Mouse (Mus musculus): Measurements from ENCODE around the gene Gcc2. TPM values are rescaled to one million over a fixed set of nuclear protein-coding genes. Genes with fewer than 3 reads are reported as not detected.

The Gcc2 gene
- 46.5 and 51.9 TPM in 2 replicates for polyA plus RNA-seq (2014; fragmentation: Nextera tagmentation; extraction: Ambion mirVana)

GRCm38 (mm10) chr10:58255213-58255892, at the start of gene Gcc2:
TSS of gene Gcc2 (plus strand) at chr10:58255497.
- H3K4me2 ChIP-seq, result peak within 1 kb of the TSS; percentile 63
- peak within 1 kb of the TSS; percentile 84 for H3K9ac ChIP-seq (ENCODE audit: low read length)
- ATAC-seq (ENCODE audit: low FRiP score) (peak; percentile 98), DNase-seq (ENCODE audit: low spot score, missing footprints) (peak; percentile 98)
- peak within 1 kb of the TSS; percentile 80 for H3K4me3 ChIP-seq (ENCODE audit: low read depth, low read length)
- no peaks in the 10 kb centered on the region for H3K27me3 ChIP-seq (ENCODE audit: control insufficient read depth, insufficient read depth, low read length)
- peak within 1 kb of the TSS; percentile 61 for H3K27ac ChIP-seq (ENCODE audit: low read depth, low read length)
- H3K4me1 ChIP-seq (ENCODE audit: control insufficient read depth, insufficient read depth, low read length), result peaks cover 9% of the 10 kb centered on the region; the same call in 1 of the 2 replicates
- H3K36me3 ChIP-seq (ENCODE audit: control insufficient read depth, insufficient read depth, low read length), result peaks cover 2% of the 10 kb centered on the region; the same call in 1 of the 2 replicates
- no peaks in the 10 kb centered on the region for H3K9me3 ChIP-seq (ENCODE audit: control insufficient read depth, low read length)
- WGBS, result under 1% methylated on average over 53 of the region's 58 CpGs

- H3K4me2 ChIP-seq, result no peak overlapping the region
- H3K36me3 ChIP-seq (ENCODE audit: control insufficient read depth, insufficient read depth, low read length), result no peaks in the 10 kb centered on the region
- DNase-seq (ENCODE audit: low spot score, missing footprints) (no peak), ATAC-seq (ENCODE audit: low FRiP score) (no peak)
- H3K4me3 ChIP-seq (ENCODE audit: low read depth, low read length), result no peak overlapping the region
- WGBS, result 48% methylated on average over 1 of the region's 1 CpGs
- no peak overlapping the region for H3K9ac ChIP-seq (ENCODE audit: low read length)
- H3K27me3 ChIP-seq (ENCODE audit: control insufficient read depth, insufficient read depth, low read length), result no peaks in the 10 kb centered on the region
- H3K4me1 ChIP-seq (ENCODE audit: control insufficient read depth, insufficient read depth, low read length), result no peaks in the 10 kb centered on the region
- no peak overlapping the region for H3K27ac ChIP-seq (ENCODE audit: low read depth, low read length)
- H3K9me3 ChIP-seq (ENCODE audit: control insufficient read depth, low read length), result peaks cover 4% of the 10 kb centered on the region; the same call in 1 of the 2 replicates
Measured at GRCm38 (mm10) chr10:58205986-58206385, 49.3 kb upstream of the Gcc2 start.

- ATAC-seq (ENCODE audit: low FRiP score), result no peak
- WGBS, result 85% methylated on average over 4 of the region's 4 CpGs
- DNase-seq (ENCODE audit: low spot score, missing footprints), result peak; percentile 54
Measured at GRCm38 (mm10) chr10:58206639-58207404, 48.5 kb upstream of the Gcc2 start.

GRCm38 (mm10) chr10:58209710-58210467, 45.4 kb upstream of the Gcc2 start:
- Histone ChIP-seq H3K27me3 (ENCODE audit: control insufficient read depth, insufficient read depth, low read length) (no peaks in the 10 kb centered on the region), H3K4me3 (ENCODE audit: low read depth, low read length) (no peak overlapping the region), H3K36me3 (ENCODE audit: control insufficient read depth, insufficient read depth, low read length) (no peaks in the 10 kb centered on the region), H3K27ac (ENCODE audit: low read depth, low read length) (no peak overlapping the region), H3K4me2 (no peak overlapping the region), H3K9ac (ENCODE audit: low read length) (no peak overlapping the region), H3K9me3 (ENCODE audit: control insufficient read depth, low read length) (peaks cover 4% of the 10 kb centered on the region; the same call in 1 of the 2 replicates), H3K4me1 (ENCODE audit: control insufficient read depth, insufficient read depth, low read length) (no peaks in the 10 kb centered on the region)
- 75% methylated on average over 2 of the region's 2 CpGs for whole genome bisulfite sequencing
- no peak for DNase-seq (ENCODE audit: low spot score, missing footprints)
- no peak for ATAC-seq (ENCODE audit: low FRiP score)

More at GRCm38 (mm10) chr10:58206639-58207404, 48.5 kb upstream of the Gcc2 start:
- H3K36me3 ChIP-seq (ENCODE audit: control insufficient read depth, insufficient read depth, low read length), result no peaks in the 10 kb centered on the region
- no peak overlapping the region for H3K27ac ChIP-seq (ENCODE audit: low read depth, low read length)
- no peaks in the 10 kb centered on the region for H3K4me1 ChIP-seq (ENCODE audit: control insufficient read depth, insufficient read depth, low read length)
- no peak overlapping the region for H3K9ac ChIP-seq (ENCODE audit: low read length)
- no peak overlapping the region for H3K4me2 ChIP-seq
- no peak overlapping the region for H3K4me3 ChIP-seq (ENCODE audit: low read depth, low read length)
- peaks cover 4% of the 10 kb centered on the region; the same call in 1 of the 2 replicates for H3K9me3 ChIP-seq (ENCODE audit: control insufficient read depth, low read length)
- H3K27me3 ChIP-seq (ENCODE audit: control insufficient read depth, insufficient read depth, low read length), result no peaks in the 10 kb centered on the region

- no peak overlapping the region for H3K9ac ChIP-seq (ENCODE audit: low read length)
- peaks cover 4% of the 10 kb centered on the region; the same call in 1 of the 2 replicates for H3K9me3 ChIP-seq (ENCODE audit: control insufficient read depth, low read length)
- no peak overlapping the region for H3K4me2 ChIP-seq
- no peaks in the 10 kb centered on the region for H3K4me1 ChIP-seq (ENCODE audit: control insufficient read depth, insufficient read depth, low read length)
- WGBS, result 63% methylated on average over 1 of the region's 1 CpGs
- no peak overlapping the region for H3K27ac ChIP-seq (ENCODE audit: low read depth, low read length)
- no peaks in the 10 kb centered on the region for H3K36me3 ChIP-seq (ENCODE audit: control insufficient read depth, insufficient read depth, low read length)
- H3K4me3 ChIP-seq (ENCODE audit: low read depth, low read length), result no peak overlapping the region
- H3K27me3 ChIP-seq (ENCODE audit: control insufficient read depth, insufficient read depth, low read length), result no peaks in the 10 kb centered on the region
- ATAC-seq (ENCODE audit: low FRiP score) (no peak), DNase-seq (ENCODE audit: low spot score, missing footprints) (no peak)
Measured at GRCm38 (mm10) chr10:58210514-58210913, 44.8 kb upstream of the Gcc2 start.

- H3K4me3 ChIP-seq (ENCODE audit: low read depth, low read length), result no peak overlapping the region
- H3K27ac ChIP-seq (ENCODE audit: low read depth, low read length), result no peak overlapping the region
- no peak overlapping the region for H3K9ac ChIP-seq (ENCODE audit: low read length)
- no peaks in the 10 kb centered on the region for H3K27me3 ChIP-seq (ENCODE audit: control insufficient read depth, insufficient read depth, low read length)
- no peaks in the 10 kb centered on the region for H3K9me3 ChIP-seq (ENCODE audit: control insufficient read depth, low read length)
- WGBS, result 89% methylated on average over 2 of the region's 2 CpGs
- DNase-seq (ENCODE audit: low spot score, missing footprints) (no peak), ATAC-seq (ENCODE audit: low FRiP score) (no peak)
- H3K4me2 ChIP-seq, result no peak overlapping the region
- H3K4me1 ChIP-seq (ENCODE audit: control insufficient read depth, insufficient read depth, low read length), result no peaks in the 10 kb centered on the region
- H3K36me3 ChIP-seq (ENCODE audit: control insufficient read depth, insufficient read depth, low read length), result no peaks in the 10 kb centered on the region
Measured at GRCm38 (mm10) chr10:58211213-58211612, 44.1 kb upstream of the Gcc2 start.

- DNase-seq (ENCODE audit: low spot score, missing footprints) (no peak), ATAC-seq (ENCODE audit: low FRiP score) (no peak)
- no peaks in the 10 kb centered on the region for H3K4me1 ChIP-seq (ENCODE audit: control insufficient read depth, insufficient read depth, low read length)
- no peak overlapping the region for H3K4me3 ChIP-seq (ENCODE audit: low read depth, low read length)
- H3K9ac ChIP-seq (ENCODE audit: low read length), result no peak overlapping the region
- H3K9me3 ChIP-seq (ENCODE audit: control insufficient read depth, low read length), result no peaks in the 10 kb centered on the region
- 75% methylated on average over 7 of the region's 7 CpGs for WGBS
- H3K27ac ChIP-seq (ENCODE audit: low read depth, low read length), result no peak overlapping the region
- no peaks in the 10 kb centered on the region for H3K27me3 ChIP-seq (ENCODE audit: control insufficient read depth, insufficient read depth, low read length)
- no peaks in the 10 kb centered on the region for H3K36me3 ChIP-seq (ENCODE audit: control insufficient read depth, insufficient read depth, low read length)
- no peak overlapping the region for H3K4me2 ChIP-seq
Measured at GRCm38 (mm10) chr10:58212230-58212629, 43.1 kb upstream of the Gcc2 start.

- no peak overlapping the region for H3K4me2 ChIP-seq
- H3K27me3 ChIP-seq (ENCODE audit: control insufficient read depth, insufficient read depth, low read length), result no peaks in the 10 kb centered on the region
- no peaks in the 10 kb centered on the region for H3K36me3 ChIP-seq (ENCODE audit: control insufficient read depth, insufficient read depth, low read length)
- no peak overlapping the region for H3K9ac ChIP-seq (ENCODE audit: low read length)
- no peak overlapping the region for H3K4me3 ChIP-seq (ENCODE audit: low read depth, low read length)
- ATAC-seq (ENCODE audit: low FRiP score) (no peak), DNase-seq (ENCODE audit: low spot score, missing footprints) (no peak)
- H3K4me1 ChIP-seq (ENCODE audit: control insufficient read depth, insufficient read depth, low read length), result no peaks in the 10 kb centered on the region
- H3K9me3 ChIP-seq (ENCODE audit: control insufficient read depth, low read length), result no peaks in the 10 kb centered on the region; the same call in 1 of the 2 replicates
- H3K27ac ChIP-seq (ENCODE audit: low read depth, low read length), result no peak overlapping the region
Measured at GRCm38 (mm10) chr10:58214497-58214896, 40.8 kb upstream of the Gcc2 start.

Data from midbrain, embryonic 11.5 days (tissue).